Mouse (Mus musculus) midbrain, embryonic 12.5 days (tissue): ENCODE measurements around the gene Ifnz. TPM values are rescaled to one million over a fixed set of nuclear protein-coding genes. Genes with fewer than 3 reads are reported as not detected.
A peak's percentile ranks its signal among the peaks of the same experiment; 100 is the strongest.
"Not testable (repeated sequence)": the region's sequence is repeated elsewhere in the genome, so short reads cannot be mapped to it uniquely, and the experiment has no call there.

Experiments
- ATAC-seq: fragments of 200-750 bp; cut with Nextera tagmentation; 2 replicates; pipeline ENCODE4 v1.8.0; 2017; ENCODE audit warnings: low read depth, moderate TSS enrichment, moderate library complexity; ENCODE audit not compliant: low FRiP score
- H3K27ac ChIP-seq: fragments of 300-500 bp; sonication (generic); replicated peaks from 2 replicates; pipeline ENCODE4 v1.5.1; 2016; ENCODE audit warnings: mild to moderate bottlenecking
- H3K27me3 ChIP-seq: fragments of 300-500 bp; sonication (generic); 2 replicates; pipeline ENCODE4 v1.6.1; 2016; ENCODE audit warnings: mild to moderate bottlenecking
- H3K36me3 ChIP-seq: fragments of 300-500 bp; sonication (generic); 2 replicates; pipeline ENCODE4 v1.6.1; 2016
- H3K4me1 ChIP-seq: fragments of 300-500 bp; sonication (generic); 2 replicates; pipeline ENCODE4 v1.6.1; 2016
- H3K4me2 ChIP-seq: fragments of 300-500 bp; sonication (generic); replicated peaks from 2 replicates; pipeline ENCODE4 v1.6.1; 2016; ENCODE audit warnings: mild to moderate bottlenecking, moderate library complexity
- H3K4me3 ChIP-seq: fragments of 300-500 bp; sonication (generic); 2 replicates; pipeline ENCODE4 v1.5.1; 2016; ENCODE audit warnings: mild to moderate bottlenecking
- H3K9ac ChIP-seq: fragments of 300-500 bp; sonication (generic); replicated peaks from 2 replicates; pipeline ENCODE4 v1.6.1; 2016; ENCODE audit warnings: mild to moderate bottlenecking, moderate library complexity
- H3K9me3 ChIP-seq: fragments of 300-500 bp; sonication (generic); 2 replicates; pipeline ENCODE4 v1.6.1; 2016; ENCODE audit warnings: mild to moderate bottlenecking
- WGBS: fragments of 180-500 bp; shearing (Covaris S2); methylation state at CpG from one replicate; pipeline ENCODE4 v1.1.7; 2016; 5-methylcytosine and 5-hydroxymethylcytosine counted together
- polyA plus RNA-seq: library from polyadenylated mRNA; unstranded; fragments of >200 nt; fragmentation: Nextera tagmentation; extraction: Ambion mirVana; gene quantifications from 2 replicates; pipeline ENCODE4 v1.2.1, GENCODE M21; 2016

The Ifnz gene
- polyA plus RNA-seq, 1 experiment from 2014 or later, result not detected

GRCm38 (mm10) chr4:88791250-88791649 is 9.3 kb downstream of the Ifnz start, which contains the start of gene Gm13278:
Gene Gm13278, plus strand, starts transcription at chr4:88791550.
- not testable (repeated sequence) for H3K4me2 ChIP-seq, H3K9me3 ChIP-seq, H3K27me3 ChIP-seq, ATAC-seq, H3K27ac ChIP-seq, H3K9ac ChIP-seq, H3K36me3 ChIP-seq, H3K4me3 ChIP-seq, H3K4me1 ChIP-seq
- WGBS, result no CpG with 5 or more reads among the region's 28 CpGs

- not testable (repeated sequence) for H3K4me1 ChIP-seq, ATAC-seq, H3K36me3 ChIP-seq, H3K27ac ChIP-seq, H3K4me2 ChIP-seq, H3K27me3 ChIP-seq, H3K4me3 ChIP-seq, H3K9me3 ChIP-seq, H3K9ac ChIP-seq
- WGBS, result under 1% methylated on average over 14 of the region's 52 CpGs
Measured at GRCm38 (mm10) chr4:88793936-88794675, 12.2 kb downstream of the Ifnz start, which contains the start of gene Gm13275. Gene Gm13275, plus strand, starts transcription at chr4:88794487.

DNA sequence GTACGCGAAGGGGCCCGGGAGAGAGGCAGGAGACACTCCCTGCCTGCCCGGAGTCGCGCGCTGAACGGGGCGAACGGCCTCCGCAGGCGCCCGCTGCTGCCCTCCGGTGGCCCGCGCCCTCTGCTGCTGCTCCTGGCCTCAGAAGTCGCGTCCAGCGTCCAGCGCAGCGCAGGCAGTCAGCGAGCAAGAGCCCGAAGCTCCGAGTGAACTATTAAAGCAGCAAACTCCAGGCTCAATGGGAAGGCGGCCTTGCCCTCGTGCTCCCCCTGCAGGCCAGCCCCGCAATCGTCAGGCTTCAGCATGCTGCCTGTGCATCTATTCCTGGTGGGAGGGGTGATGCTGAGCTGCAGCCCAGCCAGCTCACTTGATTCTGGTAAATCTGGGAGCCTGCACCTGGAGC is 15.2 kb downstream of the Ifnz start, which contains the start of gene Gm13279:
Gene Gm13279 (plus strand): TSS at position 301 of the 400 bp plus-strand sequence.
- not testable (repeated sequence) for H3K36me3 ChIP-seq, H3K27me3 ChIP-seq, H3K4me3 ChIP-seq, ATAC-seq, H3K4me1 ChIP-seq, H3K9ac ChIP-seq, H3K27ac ChIP-seq, H3K4me2 ChIP-seq, H3K9me3 ChIP-seq
- no CpG with 5 or more reads among the region's 28 CpGs for WGBS

- H3K27ac ChIP-seq, ATAC-seq, H3K4me1 ChIP-seq, H3K9me3 ChIP-seq, H3K4me2 ChIP-seq, H3K9ac ChIP-seq, H3K36me3 ChIP-seq, H3K27me3 ChIP-seq, H3K4me3 ChIP-seq: not testable (repeated sequence)
- 28% methylated on average over 6 of the region's 7 CpGs for WGBS
Measured at GRCm38 (mm10) chr4:88799365-88799764, 17.4 kb downstream of the Ifnz start, which contains the start of gene Gm13285. Gene Gm13285, plus strand, starts transcription at chr4:88799665.

DNA sequence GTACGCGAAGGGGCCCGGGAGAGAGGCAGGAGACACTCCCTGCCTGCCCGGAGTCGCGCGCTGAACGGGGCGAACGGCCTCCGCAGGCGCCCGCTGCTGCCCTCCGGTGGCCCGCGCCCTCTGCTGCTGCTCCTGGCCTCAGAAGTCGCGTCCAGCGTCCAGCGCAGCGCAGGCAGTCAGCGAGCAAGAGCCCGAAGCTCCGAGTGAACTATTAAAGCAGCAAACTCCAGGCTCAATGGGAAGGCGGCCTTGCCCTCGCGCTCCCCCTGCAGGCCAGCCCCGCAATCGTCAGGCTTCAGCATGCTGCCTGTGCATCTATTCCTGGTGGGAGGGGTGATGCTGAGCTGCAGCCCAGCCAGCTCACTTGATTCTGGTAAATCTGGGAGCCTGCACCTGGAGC is 21.0 kb downstream of the Ifnz start, which contains the start of gene Gm13287:
Gene Gm13287 (plus strand): TSS at position 301 of the 400 bp plus-strand sequence.
- H3K4me3 ChIP-seq, H3K36me3 ChIP-seq, H3K4me2 ChIP-seq, H3K4me1 ChIP-seq, ATAC-seq, H3K27ac ChIP-seq, H3K27me3 ChIP-seq, H3K9me3 ChIP-seq, H3K9ac ChIP-seq: not testable (repeated sequence)
- WGBS, result no CpG with 5 or more reads among the region's 29 CpGs

GRCm38 (mm10) chr4:88805231-88805630 is 23.3 kb downstream of the Ifnz start, which contains the start of gene Gm13288:
Gene Gm13288, plus strand, starts transcription at chr4:88805531.
- not testable (repeated sequence) for H3K9me3 ChIP-seq, H3K9ac ChIP-seq, H3K27me3 ChIP-seq, H3K27ac ChIP-seq, H3K4me1 ChIP-seq, H3K36me3 ChIP-seq, ATAC-seq
- no CpG with 5 or more reads among the region's 8 CpGs for WGBS
- Histone ChIP-seq H3K4me3 (peak within 1 kb of the TSS; percentile 24; the same call in 1 of the 2 replicates), H3K4me2 (peak within 1 kb of the TSS; percentile 38)

DNA sequence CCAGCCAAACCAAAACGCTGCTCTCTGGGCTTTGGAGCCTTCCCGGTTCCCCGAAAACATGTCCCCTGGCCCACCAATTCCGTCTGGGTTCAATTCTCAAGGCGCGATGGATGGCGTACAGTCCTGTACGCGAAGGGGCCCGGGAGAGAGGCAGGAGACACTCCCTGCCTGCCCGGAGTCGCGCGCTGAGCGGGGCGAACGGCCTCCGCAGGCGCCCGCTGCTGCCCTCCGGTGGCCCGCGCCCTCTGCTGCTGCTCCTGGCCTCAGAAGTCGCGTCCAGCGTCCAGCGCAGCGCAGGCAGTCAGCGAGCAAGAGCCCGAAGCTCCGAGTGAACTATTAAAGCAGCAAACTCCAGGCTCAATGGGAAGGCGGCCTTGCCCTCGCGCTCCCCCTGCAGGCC is 23.8 kb downstream of the Ifnz start:
- not testable (repeated sequence) for ATAC-seq, H3K9me3 ChIP-seq, H3K4me1 ChIP-seq, H3K36me3 ChIP-seq, H3K27ac ChIP-seq, H3K9ac ChIP-seq
- Histone ChIP-seq H3K27me3 (peaks cover 10% of the 10 kb centered on the region), H3K4me3 (peak overlapping the region; percentile 24; the same call in 1 of the 2 replicates), H3K4me2 (peak overlapping the region; percentile 38)
- WGBS, result 1% methylated on average over 13 of the region's 34 CpGs

DNA sequence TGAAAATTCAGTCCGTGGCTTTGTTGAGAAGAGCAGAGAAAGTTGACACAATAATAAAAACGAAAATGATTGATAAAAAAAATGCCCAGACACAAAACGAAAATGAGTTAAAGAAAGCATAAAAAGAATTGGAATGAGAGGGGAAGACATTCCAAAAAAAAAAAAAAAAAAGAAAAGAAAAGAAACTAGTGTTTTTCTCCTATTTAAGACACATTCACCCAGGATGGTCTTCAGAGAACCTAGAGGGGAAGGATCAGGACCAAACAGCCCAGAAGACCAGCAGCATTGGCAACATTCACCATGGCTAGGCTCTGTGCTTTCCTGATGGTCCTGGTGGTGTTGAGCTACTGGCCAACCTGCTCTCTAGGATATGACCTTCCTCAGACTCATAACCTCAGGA is 34.0 kb downstream of the Ifnz start, which contains the start of gene Ifna7:
Gene Ifna7 (plus strand): TSS at position 301 of the 400 bp plus-strand sequence.
- Histone ChIP-seq H3K27me3 (peaks cover 1% of the 10 kb centered on the region; the same call in 1 of the 2 replicates), H3K4me3 (no peak within 1 kb of the TSS), H3K36me3 (no peaks in the 10 kb centered on the region), H3K4me1 (no peaks in the 10 kb centered on the region), H3K27ac (no peak within 1 kb of the TSS), H3K9ac (no peak within 1 kb of the TSS), H3K4me2 (no peak within 1 kb of the TSS), H3K9me3 (no peaks in the 10 kb centered on the region)
- no peak for ATAC-seq
- WGBS, result 62% methylated on average over 3 of the region's 3 CpGs

DNA sequence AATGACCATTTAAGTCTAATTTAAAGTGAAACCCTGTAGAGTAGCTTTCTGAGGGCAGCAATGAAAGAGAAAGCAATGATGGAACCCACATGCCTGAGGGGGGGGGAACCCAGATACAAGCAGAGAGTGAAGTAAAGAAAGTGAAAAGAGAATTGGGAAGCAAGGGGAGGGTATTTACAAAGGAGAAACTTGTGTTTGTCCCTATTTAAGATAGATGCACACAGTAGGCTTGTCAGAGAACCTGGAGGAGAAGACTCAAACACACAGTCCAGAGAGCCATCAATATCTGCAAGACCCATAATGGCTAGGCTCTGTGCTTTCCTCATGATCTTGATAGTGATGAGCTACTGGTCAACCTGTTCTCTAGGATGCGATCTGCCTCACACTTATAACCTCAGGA is 37.7 kb downstream of the Ifnz start, which contains the start of gene Ifna11:
Gene Ifna11 (plus strand): TSS at position 301 of the 400 bp plus-strand sequence.
- H3K9ac ChIP-seq, result no peak within 1 kb of the TSS
- H3K9me3 ChIP-seq, result no peaks in the 10 kb centered on the region
- no peak within 1 kb of the TSS for H3K27ac ChIP-seq
- no peak for ATAC-seq
- WGBS, result 100% methylated on average over 1 of the region's 1 CpGs
- H3K4me3 ChIP-seq, result no peak within 1 kb of the TSS
- H3K4me1 ChIP-seq, result no peaks in the 10 kb centered on the region
- no peak within 1 kb of the TSS for H3K4me2 ChIP-seq
- H3K36me3 ChIP-seq, result no peaks in the 10 kb centered on the region
- no peaks in the 10 kb centered on the region for H3K27me3 ChIP-seq

DNA sequence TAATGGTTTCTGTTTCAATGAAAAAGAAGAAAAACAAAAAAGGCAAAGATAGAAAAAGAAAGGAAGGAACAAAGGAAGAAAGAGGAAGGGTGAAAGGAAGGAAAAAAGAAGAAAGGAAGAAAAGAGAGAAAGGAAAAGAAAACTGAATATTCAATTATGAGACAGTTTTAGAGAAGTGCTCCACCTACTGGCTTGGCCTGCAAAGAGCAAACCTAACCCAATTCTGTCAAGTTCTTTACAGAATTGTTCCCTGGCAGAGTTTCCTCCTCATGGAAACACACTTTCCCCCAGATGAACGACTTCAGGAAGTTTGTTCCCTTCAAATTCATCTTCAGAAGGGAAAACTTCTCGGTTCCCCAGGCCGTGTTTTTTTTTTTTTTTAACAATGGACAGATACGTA is 41.1 kb downstream of the Ifnz start:
- 23% methylated on average over 4 of the region's 4 CpGs for WGBS
- no peak overlapping the region for H3K27ac ChIP-seq

DNA sequence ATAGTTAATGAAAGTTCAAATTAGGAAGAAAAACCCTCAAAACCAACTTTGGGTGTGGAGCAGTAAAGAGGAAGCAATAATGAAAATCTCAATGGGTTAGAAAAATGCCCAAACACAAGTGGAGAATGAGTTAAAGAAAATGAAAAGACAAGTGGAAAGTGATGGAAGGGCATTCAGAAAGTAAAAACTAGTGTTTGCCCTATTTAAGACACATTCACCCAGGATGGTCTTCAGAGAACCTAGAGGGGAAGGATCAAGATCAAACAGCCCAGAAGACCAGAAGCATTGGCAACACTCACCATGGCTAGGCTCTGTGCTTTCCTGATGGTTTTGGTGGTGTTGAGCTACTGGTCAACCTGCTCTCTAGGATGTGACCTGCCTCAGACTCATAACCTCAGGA is 45.2 kb downstream of the Ifnz start, which contains the start of gene Ifna6:
Gene Ifna6 (plus strand): TSS at position 301 of the 400 bp plus-strand sequence.
- H3K4me2 ChIP-seq, H3K36me3 ChIP-seq, H3K4me3 ChIP-seq, H3K9me3 ChIP-seq, ATAC-seq, H3K9ac ChIP-seq, H3K27me3 ChIP-seq, H3K27ac ChIP-seq, H3K4me1 ChIP-seq: not testable (repeated sequence)

More for the DNA sequence above, 41.1 kb downstream of the Ifnz start:
- H3K4me3 ChIP-seq, result no peak overlapping the region
- no peak for ATAC-seq
- no peaks in the 10 kb centered on the region for H3K36me3 ChIP-seq
- no peaks in the 10 kb centered on the region for H3K9me3 ChIP-seq
- no peak overlapping the region for H3K9ac ChIP-seq
- no peaks in the 10 kb centered on the region for H3K27me3 ChIP-seq
- H3K4me1 ChIP-seq, result no peaks in the 10 kb centered on the region
- H3K4me2 ChIP-seq, result no peak overlapping the region

DNA sequence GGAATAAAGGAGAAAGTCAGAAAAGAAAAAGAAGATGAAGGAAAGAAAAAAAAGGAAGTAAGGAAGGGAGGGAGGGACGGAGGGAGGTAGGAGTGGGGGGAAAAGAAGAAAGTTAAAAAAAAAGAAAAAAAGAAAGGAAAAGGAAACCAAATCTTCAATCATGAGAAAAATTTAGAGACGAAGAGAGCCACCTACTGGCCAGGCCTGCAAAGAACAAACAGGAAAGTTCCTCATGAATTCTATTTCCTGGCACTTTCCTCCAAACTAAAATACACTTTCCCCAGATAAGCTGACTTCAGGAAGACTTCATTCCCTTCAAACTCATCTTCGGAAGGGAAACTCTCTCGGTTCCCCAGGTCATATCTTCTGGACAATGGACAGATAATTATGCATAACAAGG is 48.6 kb downstream of the Ifnz start:
- no peaks in the 10 kb centered on the region for H3K27me3 ChIP-seq
- no peak for ATAC-seq
- H3K4me3 ChIP-seq, result no peak overlapping the region
- H3K4me2 ChIP-seq, result no peak overlapping the region
- H3K4me1 ChIP-seq, result no peaks in the 10 kb centered on the region
- no peaks in the 10 kb centered on the region for H3K9me3 ChIP-seq
- WGBS, result 25% methylated on average over 4 of the region's 4 CpGs
- H3K27ac ChIP-seq, result no peak overlapping the region
- H3K9ac ChIP-seq, result no peak overlapping the region
- H3K36me3 ChIP-seq, result no peaks in the 10 kb centered on the region
